Mouse (Mus musculus): ENCODE measurements around the gene Mrpl53. TPM values are rescaled to one million over a fixed set of nuclear protein-coding genes. Genes with fewer than 3 reads are reported as not detected.

Mrpl53 gene
- polyA plus RNA-seq, 1 experiment = 91.1 TPM

- TF ChIP-seq POLR2A (IDR thresholded peaks at IDR 0.05; ENCODE audit: low read depth, low read length) (no peak), CTCF (conservative IDR thresholded peaks at IDR 0.05; ENCODE audit: insufficient read depth, insufficient read length, low read depth, low read length) (no peak)
- WGBS = 45% methylated on average over 7 of the region's 7 CpGs
- no peaks in the 10 kb centered on the region for H3K27me3 ChIP-seq (replicated peaks; ENCODE audit: control insufficient read depth, insufficient read depth, low read length)
- no peaks in the 10 kb centered on the region for H3K36me3 ChIP-seq (ENCODE audit: control insufficient read depth, insufficient read depth, low read length)
- peak; percentile 75 for DNase-seq
- H3K27ac ChIP-seq (ENCODE audit: insufficient read depth, low read depth, low read length) = peak within 1 kb of the TSS; percentile 99
- H3K4me1 ChIP-seq (ENCODE audit: control insufficient read depth, insufficient read depth, low read length) = peaks cover 24% of the 10 kb centered on the region
- H3K4me3 ChIP-seq (ENCODE audit: insufficient read depth, low read depth, low read length) = peak within 1 kb of the TSS; percentile 88
Measured at GRCm38 (mm10) chr6:83134951-83135513, 26.2 kb downstream of the Mrpl53 start, which contains the start of gene Rtkn. Gene Rtkn, plus strand, starts transcription at chr6:83135463.

GRCm38 (mm10) chr6:83135571-83136161 is 26.8 kb downstream of the Mrpl53 start:
- WGBS = 5% methylated on average over 37 of the region's 37 CpGs
- TF ChIP-seq CTCF (conservative IDR thresholded peaks at IDR 0.05; ENCODE audit: insufficient read depth, insufficient read length, low read depth, low read length) (no peak), POLR2A (IDR thresholded peaks at IDR 0.05; ENCODE audit: low read depth, low read length) (no peak)
- H3K4me3 ChIP-seq (ENCODE audit: insufficient read depth, low read depth, low read length) = peak overlapping the region; percentile 88
- no peaks in the 10 kb centered on the region for H3K36me3 ChIP-seq (ENCODE audit: control insufficient read depth, insufficient read depth, low read length)
- H3K27ac ChIP-seq (ENCODE audit: insufficient read depth, low read depth, low read length) = peak overlapping the region; percentile 99
- H3K4me1 ChIP-seq (ENCODE audit: control insufficient read depth, insufficient read depth, low read length) = peaks cover 24% of the 10 kb centered on the region
- H3K27me3 ChIP-seq (replicated peaks; ENCODE audit: control insufficient read depth, insufficient read depth, low read length) = no peaks in the 10 kb centered on the region
- peak; percentile 83 for DNase-seq

- Histone ChIP-seq H3K36me3 (ENCODE audit: control insufficient read depth, insufficient read depth, low read length) (no peaks in the 10 kb centered on the region), H3K4me3 (ENCODE audit: insufficient read depth, low read depth, low read length) (peak overlapping the region; percentile 88), H3K4me1 (ENCODE audit: control insufficient read depth, insufficient read depth, low read length) (peaks cover 24% of the 10 kb centered on the region), H3K27ac (ENCODE audit: insufficient read depth, low read depth, low read length) (peak overlapping the region; percentile 99), H3K27me3 (replicated peaks; ENCODE audit: control insufficient read depth, insufficient read depth, low read length) (no peaks in the 10 kb centered on the region)
- WGBS = 16% methylated on average over 5 of the region's 5 CpGs
- no peak for DNase-seq
- TF ChIP-seq CTCF (conservative IDR thresholded peaks at IDR 0.05; ENCODE audit: insufficient read depth, insufficient read length, low read depth, low read length) = no peak
- no peak for TF ChIP-seq POLR2A (IDR thresholded peaks at IDR 0.05; ENCODE audit: low read depth, low read length)
Measured at GRCm38 (mm10) chr6:83136291-83136880, 27.5 kb downstream of the Mrpl53 start.

GRCm38 (mm10) chr6:83136881-83137575 is 28.2 kb downstream of the Mrpl53 start:
- peak overlapping the region; percentile 88 for H3K4me3 ChIP-seq (ENCODE audit: insufficient read depth, low read depth, low read length)
- H3K27me3 ChIP-seq (replicated peaks; ENCODE audit: control insufficient read depth, insufficient read depth, low read length) = no peaks in the 10 kb centered on the region
- DNase-seq = peak; percentile 79
- H3K27ac ChIP-seq (ENCODE audit: insufficient read depth, low read depth, low read length) = peak overlapping the region; percentile 99
- WGBS = 1% methylated on average over 26 of the region's 26 CpGs
- no peaks in the 10 kb centered on the region for H3K36me3 ChIP-seq (ENCODE audit: control insufficient read depth, insufficient read depth, low read length)
- no peak for TF ChIP-seq CTCF (conservative IDR thresholded peaks at IDR 0.05; ENCODE audit: insufficient read depth, insufficient read length, low read depth, low read length)
- TF ChIP-seq POLR2A (IDR thresholded peaks at IDR 0.05; ENCODE audit: low read depth, low read length) = no peak
- peaks cover 19% of the 10 kb centered on the region for H3K4me1 ChIP-seq (ENCODE audit: control insufficient read depth, insufficient read depth, low read length)

GRCm38 (mm10) chr6:83137576-83137950 is 28.7 kb downstream of the Mrpl53 start:
- DNase-seq = peak; percentile 95
- Histone ChIP-seq H3K36me3 (ENCODE audit: control insufficient read depth, insufficient read depth, low read length) (no peaks in the 10 kb centered on the region), H3K27me3 (replicated peaks; ENCODE audit: control insufficient read depth, insufficient read depth, low read length) (no peaks in the 10 kb centered on the region), H3K27ac (ENCODE audit: insufficient read depth, low read depth, low read length) (peak overlapping the region; percentile 99), H3K4me1 (ENCODE audit: control insufficient read depth, insufficient read depth, low read length) (peaks cover 16% of the 10 kb centered on the region), H3K4me3 (ENCODE audit: insufficient read depth, low read depth, low read length) (peak overlapping the region; percentile 88)
- WGBS = under 1% methylated on average over 12 of the region's 12 CpGs
- TF ChIP-seq CTCF (conservative IDR thresholded peaks at IDR 0.05; ENCODE audit: insufficient read depth, insufficient read length, low read depth, low read length) (no peak; the same call in 1 of the 2 replicates), POLR2A (IDR thresholded peaks at IDR 0.05; ENCODE audit: low read depth, low read length) (peak; percentile 87)

- peaks cover 16% of the 10 kb centered on the region for H3K4me1 ChIP-seq (ENCODE audit: control insufficient read depth, insufficient read depth, low read length)
- no peak for DNase-seq
- 7% methylated on average over 11 of the region's 11 CpGs for WGBS
- H3K27ac ChIP-seq (ENCODE audit: insufficient read depth, low read depth, low read length) = peak overlapping the region; percentile 53
- no peaks in the 10 kb centered on the region for H3K27me3 ChIP-seq (replicated peaks; ENCODE audit: control insufficient read depth, insufficient read depth, low read length)
- no peaks in the 10 kb centered on the region for H3K36me3 ChIP-seq (ENCODE audit: control insufficient read depth, insufficient read depth, low read length)
- H3K4me3 ChIP-seq (ENCODE audit: insufficient read depth, low read depth, low read length) = peak overlapping the region; percentile 88
- no peak for TF ChIP-seq POLR2A (IDR thresholded peaks at IDR 0.05; ENCODE audit: low read depth, low read length)
- no peak for TF ChIP-seq CTCF (conservative IDR thresholded peaks at IDR 0.05; ENCODE audit: insufficient read depth, insufficient read length, low read depth, low read length)
Measured at GRCm38 (mm10) chr6:83138056-83138455, 29.2 kb downstream of the Mrpl53 start.

- no peaks in the 10 kb centered on the region for H3K27me3 ChIP-seq (replicated peaks; ENCODE audit: control insufficient read depth, insufficient read depth, low read length)
- H3K27ac ChIP-seq (ENCODE audit: insufficient read depth, low read depth, low read length) = no peak overlapping the region
- no peaks in the 10 kb centered on the region for H3K36me3 ChIP-seq (ENCODE audit: control insufficient read depth, insufficient read depth, low read length)
- H3K4me3 ChIP-seq (ENCODE audit: insufficient read depth, low read depth, low read length) = no peak overlapping the region
- TF ChIP-seq CTCF (conservative IDR thresholded peaks at IDR 0.05; ENCODE audit: insufficient read depth, insufficient read length, low read depth, low read length) (no peak), POLR2A (IDR thresholded peaks at IDR 0.05; ENCODE audit: low read depth, low read length) (no peak)
- 94% methylated on average over 8 of the region's 8 CpGs for WGBS
- peaks cover 6% of the 10 kb centered on the region for H3K4me1 ChIP-seq (ENCODE audit: control insufficient read depth, insufficient read depth, low read length)
- no peak for DNase-seq
Measured at GRCm38 (mm10) chr6:83140044-83140443, 31.2 kb downstream of the Mrpl53 start.

Measured in kidney, adult 2 months (tissue).